Mouse (Mus musculus): ENCODE data around the gene Gimap3.

GRCm38 (mm10) chr6:48738961-48739779 lies 31.5 kb downstream of the Gimap3 start, which contains the start of gene Gimap1:
- no peak for TF ChIP-seq CTCF (IDR thresholded peaks at IDR 0.05; ENCODE audit: low read depth)
- TF ChIP-seq EP300 (optimal IDR thresholded peaks at IDR 0.05) = no peak
